Mouse (Mus musculus): ENCODE measurements around the gene Ptgfrn. TPM values are rescaled to one million over a fixed set of nuclear protein-coding genes. Genes with fewer than 3 reads are reported as not detected.
A peak's percentile ranks its signal among the peaks of the same experiment; 100 is the strongest.

Gene Ptgfrn
- polyA plus RNA-seq, 1 experiment from 2014 or later, result 8.3 TPM

DNA sequence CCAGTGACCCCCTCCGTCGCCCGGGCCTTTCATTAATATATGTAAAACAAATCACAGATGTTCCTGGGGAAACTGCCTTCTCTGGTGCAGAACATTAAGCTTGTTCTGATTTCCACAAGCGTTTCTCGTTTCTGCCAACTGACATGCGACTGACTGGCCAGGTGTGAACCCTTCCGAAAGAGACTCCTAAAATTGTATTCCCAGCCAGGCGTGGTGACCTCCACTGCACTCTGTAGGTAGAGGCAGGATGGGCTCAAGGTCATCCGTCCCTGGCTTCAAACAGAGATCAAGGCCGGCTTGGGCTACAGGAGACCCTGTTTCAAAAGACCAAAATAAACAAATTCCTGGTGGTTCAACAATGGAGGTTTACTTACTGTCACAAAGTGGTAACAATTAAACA, 1.2 kb upstream of the Ptgfrn start:
- no peak overlapping the region for H3K4me3 ChIP-seq (ENCODE audit: low read depth, low read length)
- H3K36me3 ChIP-seq (ENCODE audit: control insufficient read depth, insufficient read depth, low read length), result no peaks in the 10 kb centered on the region
- no peaks in the 10 kb centered on the region for H3K27me3 ChIP-seq (ENCODE audit: control insufficient read depth, insufficient read depth, low read length)
- no peak overlapping the region for H3K4me2 ChIP-seq
- H3K9ac ChIP-seq (ENCODE audit: low read depth, low read length), result no peak overlapping the region
- no peaks in the 10 kb centered on the region for H3K9me3 ChIP-seq (replicated peaks; ENCODE audit: control insufficient read depth, low read length)
- ATAC-seq (replicated peaks; ENCODE audit: insufficient number of reproducible peaks, low FRiP score, low TSS enrichment), result no peak
- peaks cover 31% of the 10 kb centered on the region for H3K4me1 ChIP-seq (ENCODE audit: control insufficient read depth, insufficient read depth, low read length)
- WGBS (ENCODE audit: insufficient replicate concordance), result 66% methylated on average over 10 of the region's 10 CpGs
- H3K27ac ChIP-seq (ENCODE audit: low read depth, low read length), result peak overlapping the region; percentile 88

DNA sequence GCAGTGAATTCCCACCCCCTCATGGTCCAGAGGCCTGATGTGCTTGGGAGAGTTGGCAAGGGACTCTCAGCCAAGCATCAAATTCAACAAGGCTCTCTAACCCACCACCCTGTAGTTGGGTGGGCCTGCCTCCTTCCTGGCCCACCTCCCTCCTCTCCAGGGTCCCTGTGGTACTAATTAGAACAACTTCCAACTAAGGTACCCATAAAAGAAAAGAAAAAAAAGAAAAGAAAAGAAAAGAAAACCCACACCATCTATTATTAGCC, 693 bp upstream of the Ptgfrn start:
- Histone ChIP-seq H3K9me3 (replicated peaks; ENCODE audit: control insufficient read depth, low read length) (no peaks in the 10 kb centered on the region), H3K4me1 (ENCODE audit: control insufficient read depth, insufficient read depth, low read length) (peaks cover 31% of the 10 kb centered on the region), H3K27ac (ENCODE audit: low read depth, low read length) (peak overlapping the region; percentile 88), H3K4me2 (peak overlapping the region; percentile 81), H3K36me3 (ENCODE audit: control insufficient read depth, insufficient read depth, low read length) (no peaks in the 10 kb centered on the region), H3K9ac (ENCODE audit: low read depth, low read length) (peak overlapping the region; percentile 92), H3K4me3 (ENCODE audit: low read depth, low read length) (peak overlapping the region; percentile 78), H3K27me3 (ENCODE audit: control insufficient read depth, insufficient read depth, low read length) (no peaks in the 10 kb centered on the region)
- ATAC-seq (replicated peaks; ENCODE audit: insufficient number of reproducible peaks, low FRiP score, low TSS enrichment), result no peak

DNA sequence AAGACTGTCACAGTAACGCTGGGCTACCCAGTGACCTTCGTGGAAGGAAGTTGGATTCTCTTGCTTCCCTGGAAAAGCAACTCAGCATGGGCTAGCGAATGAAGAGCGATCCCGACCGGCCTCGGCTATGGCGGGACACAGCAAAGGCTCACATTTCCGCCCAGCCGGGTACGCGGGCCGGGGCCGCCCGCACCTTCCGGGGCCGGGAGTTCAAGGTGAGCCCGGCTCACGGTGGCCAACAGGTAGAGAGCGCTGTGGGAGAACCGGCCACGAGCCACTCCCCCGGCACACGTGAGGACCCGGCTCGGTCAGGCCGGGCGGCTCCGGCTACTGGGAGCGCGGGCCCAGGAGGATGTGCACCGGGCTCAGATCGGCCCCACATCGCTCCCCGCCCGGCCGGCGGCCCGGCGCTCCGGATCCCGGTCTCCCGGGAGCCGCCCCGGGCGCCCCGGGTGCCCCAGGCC, 488 bp downstream of the Ptgfrn start:
- peak; percentile 29 for ATAC-seq (replicated peaks; ENCODE audit: insufficient number of reproducible peaks, low FRiP score, low TSS enrichment)
- H3K9ac ChIP-seq (ENCODE audit: low read depth, low read length), result peak overlapping the region; percentile 92
- peak overlapping the region; percentile 81 for H3K4me2 ChIP-seq
- no peaks in the 10 kb centered on the region for H3K36me3 ChIP-seq (ENCODE audit: control insufficient read depth, insufficient read depth, low read length)
- peaks cover 35% of the 10 kb centered on the region for H3K4me1 ChIP-seq (ENCODE audit: control insufficient read depth, insufficient read depth, low read length)
- H3K9me3 ChIP-seq (replicated peaks; ENCODE audit: control insufficient read depth, low read length), result no peaks in the 10 kb centered on the region
- peak overlapping the region; percentile 78 for H3K4me3 ChIP-seq (ENCODE audit: low read depth, low read length)
- H3K27ac ChIP-seq (ENCODE audit: low read depth, low read length), result peak overlapping the region; percentile 88
- H3K27me3 ChIP-seq (ENCODE audit: control insufficient read depth, insufficient read depth, low read length), result no peaks in the 10 kb centered on the region
- WGBS (ENCODE audit: insufficient replicate concordance), result under 1% methylated on average over 44 of the region's 47 CpGs

DNA sequence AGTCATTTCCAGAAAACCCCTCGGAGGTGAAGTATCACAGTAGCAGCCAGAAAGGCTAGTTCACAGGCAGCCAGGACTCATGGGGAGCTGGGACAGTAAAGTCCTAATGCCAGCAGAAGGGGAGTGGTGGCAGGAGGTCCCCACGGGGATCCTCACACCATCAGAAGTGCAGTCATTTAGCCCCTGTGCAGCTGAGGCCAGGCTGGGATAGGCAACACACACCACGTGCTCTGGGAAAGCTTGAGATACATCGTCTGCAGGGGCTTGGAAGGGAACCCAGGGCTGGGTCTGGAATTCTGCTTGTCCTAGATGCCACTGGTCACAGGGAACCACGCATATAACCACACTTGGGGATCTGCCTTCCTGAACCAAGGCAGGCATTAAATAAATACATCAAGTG, 1.2 kb downstream of the Ptgfrn start:
- peak overlapping the region; percentile 78 for H3K4me3 ChIP-seq (ENCODE audit: low read depth, low read length)
- H3K4me1 ChIP-seq (ENCODE audit: control insufficient read depth, insufficient read depth, low read length), result peaks cover 35% of the 10 kb centered on the region
- H3K9ac ChIP-seq (ENCODE audit: low read depth, low read length), result no peak overlapping the region; the same call in 1 of the 2 replicates
- WGBS (ENCODE audit: insufficient replicate concordance), result 19% methylated on average over 5 of the region's 5 CpGs
- H3K9me3 ChIP-seq (replicated peaks; ENCODE audit: control insufficient read depth, low read length), result no peaks in the 10 kb centered on the region
- peak overlapping the region; percentile 81 for H3K4me2 ChIP-seq
- ATAC-seq (replicated peaks; ENCODE audit: insufficient number of reproducible peaks, low FRiP score, low TSS enrichment), result no peak
- H3K27me3 ChIP-seq (ENCODE audit: control insufficient read depth, insufficient read depth, low read length), result no peaks in the 10 kb centered on the region
- H3K36me3 ChIP-seq (ENCODE audit: control insufficient read depth, insufficient read depth, low read length), result no peaks in the 10 kb centered on the region
- H3K27ac ChIP-seq (ENCODE audit: low read depth, low read length), result no peak overlapping the region

DNA sequence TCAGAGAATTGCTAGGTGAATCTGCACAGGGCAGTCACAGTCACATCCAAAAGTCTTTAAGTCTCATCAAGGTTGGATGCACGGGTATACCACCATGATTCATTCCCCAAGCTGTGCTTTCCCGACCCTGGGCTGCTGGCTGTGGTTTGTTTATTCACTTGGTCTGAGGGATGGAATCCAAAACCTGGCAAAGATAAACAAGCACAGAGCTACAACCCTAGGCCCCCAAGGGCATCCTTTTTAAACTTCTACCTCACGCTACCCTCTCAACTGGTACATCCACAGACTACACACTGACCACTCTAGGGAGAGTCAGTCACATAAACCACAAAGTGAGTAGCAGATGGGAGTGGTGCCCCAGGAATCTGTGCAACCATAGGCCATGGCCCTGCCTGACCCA, 1.8 kb downstream of the Ptgfrn start:
- WGBS (ENCODE audit: insufficient replicate concordance), result 42% methylated on average over 3 of the region's 3 CpGs
- Histone ChIP-seq H3K9ac (ENCODE audit: low read depth, low read length) (no peak overlapping the region), H3K4me3 (ENCODE audit: low read depth, low read length) (peak overlapping the region; percentile 78; the same call in 1 of the 2 replicates), H3K9me3 (replicated peaks; ENCODE audit: control insufficient read depth, low read length) (no peaks in the 10 kb centered on the region), H3K36me3 (ENCODE audit: control insufficient read depth, insufficient read depth, low read length) (no peaks in the 10 kb centered on the region), H3K27ac (ENCODE audit: low read depth, low read length) (no peak overlapping the region), H3K4me1 (ENCODE audit: control insufficient read depth, insufficient read depth, low read length) (peaks cover 35% of the 10 kb centered on the region), H3K27me3 (ENCODE audit: control insufficient read depth, insufficient read depth, low read length) (no peaks in the 10 kb centered on the region), H3K4me2 (peak overlapping the region; percentile 81)
- no peak for ATAC-seq (replicated peaks; ENCODE audit: insufficient number of reproducible peaks, low FRiP score, low TSS enrichment)

DNA sequence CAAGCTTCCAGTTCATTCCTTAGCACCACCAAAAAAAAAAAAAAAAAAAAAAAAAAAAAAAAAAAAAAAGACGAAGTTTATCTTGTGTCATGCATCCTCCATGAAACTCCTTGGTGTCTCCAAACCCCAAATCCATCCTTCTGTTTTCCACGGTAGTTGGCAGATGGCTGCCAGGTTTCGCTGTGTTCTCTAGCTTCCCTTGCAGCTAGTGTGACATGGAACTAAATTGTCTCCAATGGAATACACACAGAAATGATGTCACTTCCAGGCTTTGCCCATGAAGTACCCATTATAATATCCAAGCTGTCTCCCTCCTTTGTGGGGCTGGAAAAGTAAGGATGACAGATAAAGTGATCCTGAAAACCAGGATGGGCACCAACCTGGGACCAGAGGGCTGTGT, 3.8 kb downstream of the Ptgfrn start:
- ATAC-seq (replicated peaks; ENCODE audit: insufficient number of reproducible peaks, low FRiP score, low TSS enrichment), result no peak
- no peaks in the 10 kb centered on the region for H3K9me3 ChIP-seq (replicated peaks; ENCODE audit: control insufficient read depth, low read length)
- H3K36me3 ChIP-seq (ENCODE audit: control insufficient read depth, insufficient read depth, low read length), result no peaks in the 10 kb centered on the region
- H3K27me3 ChIP-seq (ENCODE audit: control insufficient read depth, insufficient read depth, low read length), result no peaks in the 10 kb centered on the region
- H3K4me3 ChIP-seq (ENCODE audit: low read depth, low read length), result no peak overlapping the region
- H3K9ac ChIP-seq (ENCODE audit: low read depth, low read length), result no peak overlapping the region
- WGBS (ENCODE audit: insufficient replicate concordance), result 84% methylated on average over 3 of the region's 3 CpGs
- no peak overlapping the region for H3K4me2 ChIP-seq
- no peak overlapping the region for H3K27ac ChIP-seq (ENCODE audit: low read depth, low read length)
- peaks cover 28% of the 10 kb centered on the region for H3K4me1 ChIP-seq (ENCODE audit: control insufficient read depth, insufficient read depth, low read length)

DNA sequence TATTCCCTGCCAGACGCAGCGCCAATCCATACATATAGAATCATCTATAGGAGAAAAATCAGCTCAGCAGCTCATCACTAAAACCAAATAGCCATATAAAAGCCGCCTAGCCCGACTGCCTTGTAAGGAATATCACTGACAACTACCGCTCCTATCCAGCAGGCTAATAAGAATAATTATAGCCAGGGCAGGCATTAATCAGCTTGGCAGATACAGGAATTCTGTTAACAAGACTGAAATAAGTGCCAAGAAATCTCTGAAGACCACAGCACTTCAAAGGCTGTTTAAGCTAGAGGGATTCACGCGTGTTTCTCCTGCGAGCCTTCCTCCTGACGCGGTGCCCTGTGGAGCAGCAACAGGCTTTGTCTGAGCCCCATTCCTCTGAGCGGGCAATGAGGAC, 4.6 kb downstream of the Ptgfrn start:
- Histone ChIP-seq H3K27ac (ENCODE audit: low read depth, low read length) (no peak overlapping the region), H3K9me3 (replicated peaks; ENCODE audit: control insufficient read depth, low read length) (no peaks in the 10 kb centered on the region), H3K27me3 (ENCODE audit: control insufficient read depth, insufficient read depth, low read length) (no peaks in the 10 kb centered on the region), H3K4me3 (ENCODE audit: low read depth, low read length) (no peak overlapping the region), H3K36me3 (ENCODE audit: control insufficient read depth, insufficient read depth, low read length) (no peaks in the 10 kb centered on the region), H3K4me1 (ENCODE audit: control insufficient read depth, insufficient read depth, low read length) (peaks cover 23% of the 10 kb centered on the region), H3K9ac (ENCODE audit: low read depth, low read length) (no peak overlapping the region), H3K4me2 (no peak overlapping the region)
- WGBS (ENCODE audit: insufficient replicate concordance), result 75% methylated on average over 11 of the region's 11 CpGs
- ATAC-seq (replicated peaks; ENCODE audit: insufficient number of reproducible peaks, low FRiP score, low TSS enrichment), result no peak

DNA sequence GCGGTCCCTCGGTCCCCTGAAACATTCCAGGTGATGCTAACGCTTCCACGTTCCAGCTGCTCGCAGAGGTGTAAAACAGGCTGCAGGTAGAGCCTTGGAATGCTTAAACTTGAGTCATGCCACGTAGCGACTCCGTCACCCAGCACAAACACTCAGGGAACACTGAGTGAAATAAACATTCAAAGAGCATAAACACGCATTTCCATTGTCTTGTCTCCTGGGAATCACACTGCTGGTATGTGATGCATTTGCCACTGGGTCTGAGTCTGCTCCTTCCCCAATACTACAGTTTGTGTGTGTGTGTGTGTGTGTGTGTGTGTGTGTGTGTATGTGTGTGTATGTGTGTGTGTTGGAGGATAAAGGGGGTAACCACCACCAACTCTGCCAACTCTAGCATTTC, 5.2 kb downstream of the Ptgfrn start:
- Histone ChIP-seq H3K4me1 (ENCODE audit: control insufficient read depth, insufficient read depth, low read length) (peaks cover 23% of the 10 kb centered on the region), H3K27me3 (ENCODE audit: control insufficient read depth, insufficient read depth, low read length) (no peaks in the 10 kb centered on the region), H3K9ac (ENCODE audit: low read depth, low read length) (no peak overlapping the region), H3K9me3 (replicated peaks; ENCODE audit: control insufficient read depth, low read length) (no peaks in the 10 kb centered on the region), H3K27ac (ENCODE audit: low read depth, low read length) (no peak overlapping the region), H3K4me3 (ENCODE audit: low read depth, low read length) (no peak overlapping the region), H3K4me2 (no peak overlapping the region), H3K36me3 (ENCODE audit: control insufficient read depth, insufficient read depth, low read length) (no peaks in the 10 kb centered on the region)
- 79% methylated on average over 9 of the region's 9 CpGs for WGBS (ENCODE audit: insufficient replicate concordance)
- ATAC-seq (replicated peaks; ENCODE audit: insufficient number of reproducible peaks, low FRiP score, low TSS enrichment), result no peak

DNA sequence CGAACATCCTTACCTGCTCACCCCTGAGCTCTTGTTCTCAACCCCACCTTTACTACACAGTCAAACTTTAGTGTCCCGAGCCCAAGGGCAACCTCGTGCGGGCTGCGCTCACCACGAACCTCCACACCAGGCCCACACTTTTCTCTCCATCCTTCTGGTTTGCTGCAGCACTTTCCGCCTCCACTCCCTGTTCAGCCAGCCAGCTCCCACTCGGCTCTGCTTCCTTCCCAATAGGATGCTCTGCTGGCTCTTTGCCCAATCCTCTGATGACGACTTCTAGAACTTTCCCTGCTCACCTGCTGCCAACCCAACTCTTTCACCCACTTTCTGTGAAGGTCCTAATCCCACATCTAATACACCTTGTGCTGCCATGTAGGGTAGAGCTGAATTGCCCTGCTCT, 6.3 kb downstream of the Ptgfrn start:
- Histone ChIP-seq H3K27ac (ENCODE audit: low read depth, low read length) (no peak overlapping the region), H3K36me3 (ENCODE audit: control insufficient read depth, insufficient read depth, low read length) (no peaks in the 10 kb centered on the region), H3K27me3 (ENCODE audit: control insufficient read depth, insufficient read depth, low read length) (no peaks in the 10 kb centered on the region), H3K4me3 (ENCODE audit: low read depth, low read length) (no peak overlapping the region), H3K9ac (ENCODE audit: low read depth, low read length) (no peak overlapping the region), H3K4me1 (ENCODE audit: control insufficient read depth, insufficient read depth, low read length) (peaks cover 17% of the 10 kb centered on the region), H3K9me3 (replicated peaks; ENCODE audit: control insufficient read depth, low read length) (no peaks in the 10 kb centered on the region), H3K4me2 (no peak overlapping the region)
- ATAC-seq (replicated peaks; ENCODE audit: insufficient number of reproducible peaks, low FRiP score, low TSS enrichment), result no peak
- WGBS (ENCODE audit: insufficient replicate concordance), result 84% methylated on average over 9 of the region's 9 CpGs

All from heart, embryonic 11.5 days (tissue).